ENCODE assay signal across 13 mouse cellular contexts in genomic region chr14:54366581-54366980, GRCm38 (mm10).
"Had no signal": no experiment of that assay in that cellular context is flagged by ENCODE, and none has a peak within 500 bp of the region (broad histone marks: within the 10 kb centered on the region; RNA-seq: fewer than 3 reads in every experiment).

No protein-coding gene starts in this region.

- H3K27ac ChIP-seq: limb, embryonic 13.5 days; liver, embryonic 14.5 days; neural tube, embryonic 12.5 days had no signal

- H3K9ac ChIP-seq: limb, embryonic 13.5 days; liver, embryonic 14.5 days; neural tube, embryonic 12.5 days had no signal

- H3K4me3 ChIP-seq: limb, embryonic 13.5 days; myocyte; neural tube, embryonic 12.5 days had no signal

- H3K9me3 ChIP-seq: limb, embryonic 13.5 days had no signal

- H3K27me3 ChIP-seq: limb, embryonic 13.5 days; neural tube, embryonic 12.5 days had no signal

- DNase-seq: kidney, adult 9 months; kidney, postnatal 36 days; lung, adult 18-20 months; midbrain, embryonic 14.5 days; retina, postnatal 1 day; right cerebral cortex, postnatal 4 days; spleen, adult 18-20 months; thymus, adult 18-20 months; thymus, postnatal 25 days had no signal

- H3K4me2 ChIP-seq: limb, embryonic 13.5 days; neural tube, embryonic 12.5 days had no signal
